Mouse (Mus musculus): Measurements from ENCODE around the gene Spi1. TPM values are rescaled to one million over a fixed set of nuclear protein-coding genes. Genes with fewer than 3 reads are reported as not detected.
A peak's percentile ranks its signal among the peaks of the same experiment; 100 is the strongest.

Spi1 gene
- polyA plus RNA-seq, 1 experiment from 2014 or later = 6.9 TPM

DNA sequence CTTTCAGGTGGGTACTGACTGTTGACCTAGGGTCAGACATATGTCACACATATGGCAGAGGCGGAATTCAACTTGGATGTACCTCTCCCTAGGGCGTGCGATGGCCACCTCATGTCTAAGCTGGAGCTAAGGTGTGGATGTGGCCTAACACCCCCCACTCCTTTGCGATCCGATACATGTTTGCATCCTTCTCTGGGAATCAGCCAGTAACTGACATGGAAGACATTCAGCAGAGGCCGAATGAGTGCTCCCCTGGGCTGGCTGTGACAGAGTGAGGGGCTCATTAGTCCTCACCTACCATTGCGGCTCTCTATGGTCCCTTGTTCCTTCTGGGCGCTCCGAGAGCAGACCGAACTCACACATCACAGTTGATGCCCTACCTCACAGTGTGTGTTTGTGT is 11.1 kb upstream of the Spi1 start:
- peaks cover 12% of the 10 kb centered on the region for H3K4me1 ChIP-seq (replicated peaks; ENCODE audit: control insufficient read depth, insufficient read depth, low read length)
- 85% methylated on average over 10 of the region's 10 CpGs for WGBS
- H3K27me3 ChIP-seq (replicated peaks; ENCODE audit: control insufficient read depth, insufficient read depth, low read length) = no peaks in the 10 kb centered on the region
- DNase-seq (ENCODE audit: low spot score) = no peak
- H3K4me3 ChIP-seq (ENCODE audit: low read depth, low read length) = peak overlapping the region; percentile 71
- H3K36me3 ChIP-seq (ENCODE audit: control insufficient read depth, insufficient read depth, low read length) = peaks cover 7% of the 10 kb centered on the region; the same call in 1 of the 2 replicates
- no peak for ATAC-seq (replicated peaks; ENCODE audit: low FRiP score, low TSS enrichment, low read depth)
- peak overlapping the region; percentile 79 for H3K27ac ChIP-seq (ENCODE audit: low read depth)
- no peaks in the 10 kb centered on the region for H3K9me3 ChIP-seq (ENCODE audit: control insufficient read depth, low read length)
- H3K4me2 ChIP-seq (ENCODE audit: low read length) = peak overlapping the region; percentile 65
- H3K9ac ChIP-seq (ENCODE audit: low read length) = peak overlapping the region; percentile 57

DNA sequence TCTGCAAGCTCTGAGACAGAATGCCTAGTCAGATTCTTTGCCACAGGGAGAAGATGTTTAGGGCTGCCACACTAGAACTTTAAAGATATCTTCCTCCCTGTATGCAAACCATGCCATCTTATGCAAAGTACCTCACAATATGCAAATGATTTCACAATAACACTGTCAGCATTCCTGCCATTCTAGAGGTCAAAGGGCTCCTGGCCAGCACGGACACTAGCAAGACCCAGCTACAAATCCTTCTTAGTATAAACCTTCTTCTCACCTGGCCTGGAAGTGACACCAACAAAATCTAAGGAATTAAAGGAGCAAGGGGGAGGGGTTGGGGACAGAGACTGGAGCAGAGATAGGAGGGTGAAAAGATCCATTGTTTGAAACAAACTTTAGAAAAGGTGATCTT is 10.1 kb upstream of the Spi1 start:
- DNase-seq (ENCODE audit: low spot score) (no peak), ATAC-seq (replicated peaks; ENCODE audit: low FRiP score, low TSS enrichment, low read depth) (no peak)
- no peak overlapping the region for H3K4me3 ChIP-seq (ENCODE audit: low read depth, low read length)
- H3K4me1 ChIP-seq (replicated peaks; ENCODE audit: control insufficient read depth, insufficient read depth, low read length) = peaks cover 12% of the 10 kb centered on the region
- H3K27me3 ChIP-seq (replicated peaks; ENCODE audit: control insufficient read depth, insufficient read depth, low read length) = no peaks in the 10 kb centered on the region
- no peaks in the 10 kb centered on the region for H3K9me3 ChIP-seq (ENCODE audit: control insufficient read depth, low read length)
- no peak overlapping the region for H3K27ac ChIP-seq (ENCODE audit: low read depth)
- H3K36me3 ChIP-seq (ENCODE audit: control insufficient read depth, insufficient read depth, low read length) = peaks cover 3% of the 10 kb centered on the region; the same call in 1 of the 2 replicates
- H3K9ac ChIP-seq (ENCODE audit: low read length) = no peak overlapping the region
- H3K4me2 ChIP-seq (ENCODE audit: low read length) = no peak overlapping the region
- WGBS = 15% methylated on average over 1 of the region's 1 CpGs

DNA sequence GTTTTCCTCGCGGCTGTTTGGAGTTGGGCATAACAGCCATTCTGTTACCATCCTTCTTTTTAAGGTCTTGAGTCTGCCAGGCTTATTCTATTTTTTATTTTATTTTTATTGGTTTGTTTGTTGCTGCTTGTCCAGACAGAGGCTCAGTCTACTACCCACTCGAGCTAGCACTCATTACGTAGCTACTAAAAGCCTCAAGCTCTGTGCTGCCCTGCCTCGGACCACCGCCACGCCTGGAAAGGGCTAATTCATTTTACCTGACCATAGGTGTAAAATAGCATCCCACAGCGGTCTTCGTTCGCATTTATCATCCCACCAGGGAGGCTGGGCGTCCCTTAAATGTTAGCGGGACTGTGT is 4.3 kb upstream of the Spi1 start:
- no peak for DNase-seq (ENCODE audit: low spot score)
- Histone ChIP-seq H3K36me3 (ENCODE audit: control insufficient read depth, insufficient read depth, low read length) (no peaks in the 10 kb centered on the region), H3K4me3 (ENCODE audit: low read depth, low read length) (peak overlapping the region; percentile 43), H3K4me2 (ENCODE audit: low read length) (peak overlapping the region; percentile 64), H3K4me1 (replicated peaks; ENCODE audit: control insufficient read depth, insufficient read depth, low read length) (no peaks in the 10 kb centered on the region), H3K9me3 (ENCODE audit: control insufficient read depth, low read length) (no peaks in the 10 kb centered on the region), H3K27me3 (replicated peaks; ENCODE audit: control insufficient read depth, insufficient read depth, low read length) (no peaks in the 10 kb centered on the region), H3K9ac (ENCODE audit: low read length) (peak overlapping the region; percentile 46; the same call in 1 of the 2 replicates), H3K27ac (ENCODE audit: low read depth) (no peak overlapping the region)
- 13% methylated on average over 12 of the region's 12 CpGs for WGBS
- ATAC-seq (replicated peaks; ENCODE audit: low FRiP score, low TSS enrichment, low read depth) = no peak

DNA sequence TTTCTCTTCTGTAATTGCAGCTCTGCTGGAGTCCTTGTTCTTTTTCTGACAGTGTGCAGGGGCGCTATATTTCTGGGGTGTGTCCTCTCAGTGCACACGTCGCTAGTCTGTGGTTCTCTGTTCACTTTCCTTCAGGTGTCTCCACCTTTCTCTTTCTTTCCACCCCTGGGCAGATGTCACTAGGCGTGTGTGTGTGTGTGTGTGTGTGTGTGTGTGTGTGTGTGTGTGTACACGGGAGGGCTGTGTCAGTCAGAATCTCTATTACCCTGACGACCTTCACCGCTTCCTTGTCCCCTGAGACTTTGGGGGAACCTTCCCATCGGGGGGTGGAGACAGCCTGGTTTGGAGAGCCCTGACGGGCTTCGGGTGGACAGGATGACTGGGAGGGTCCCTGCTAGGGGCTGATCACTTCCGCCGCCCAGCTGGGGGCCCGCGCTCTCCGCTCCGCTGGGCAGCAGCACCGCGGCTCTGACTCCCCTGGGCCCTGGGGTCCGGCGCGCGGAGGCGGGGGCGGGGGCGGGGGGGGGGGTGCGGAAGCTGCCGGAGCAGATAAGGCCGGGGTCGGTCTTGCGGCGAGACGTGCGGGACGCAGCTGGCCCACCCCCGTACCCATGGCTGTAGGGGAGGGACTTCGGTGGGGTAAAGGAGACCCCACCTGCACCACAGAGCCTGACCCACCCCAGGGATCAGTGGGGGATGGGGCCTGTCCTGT is 3.7 kb upstream of the Spi1 start:
- Histone ChIP-seq H3K4me1 (replicated peaks; ENCODE audit: control insufficient read depth, insufficient read depth, low read length) (no peaks in the 10 kb centered on the region), H3K36me3 (ENCODE audit: control insufficient read depth, insufficient read depth, low read length) (no peaks in the 10 kb centered on the region), H3K4me3 (ENCODE audit: low read depth, low read length) (peak overlapping the region; percentile 43), H3K9me3 (ENCODE audit: control insufficient read depth, low read length) (no peaks in the 10 kb centered on the region), H3K4me2 (ENCODE audit: low read length) (peak overlapping the region; percentile 64), H3K27me3 (replicated peaks; ENCODE audit: control insufficient read depth, insufficient read depth, low read length) (no peaks in the 10 kb centered on the region), H3K27ac (ENCODE audit: low read depth) (no peak overlapping the region), H3K9ac (ENCODE audit: low read length) (peak overlapping the region; percentile 46)
- peak; percentile 67 for ATAC-seq (replicated peaks; ENCODE audit: low FRiP score, low TSS enrichment, low read depth)
- WGBS = under 1% methylated on average over 24 of the region's 36 CpGs
- DNase-seq (ENCODE audit: low spot score) = peak; percentile 72

DNA sequence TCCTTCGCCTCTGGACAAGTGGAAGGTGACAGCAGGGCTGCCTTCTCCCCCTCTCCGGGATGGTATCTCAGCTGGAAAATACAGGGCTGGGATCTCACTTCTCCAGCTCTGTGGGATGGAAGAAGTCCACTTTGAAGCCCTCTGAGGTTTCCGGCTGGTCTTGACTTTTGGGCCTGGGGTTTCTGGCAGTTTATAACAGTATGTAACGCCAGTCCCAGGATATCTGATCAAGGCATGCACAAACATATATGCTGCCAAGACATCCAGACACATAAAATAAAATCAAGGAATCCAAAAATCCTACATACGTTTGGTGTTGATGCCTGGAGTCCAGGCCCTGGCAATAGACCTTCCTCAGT is 3.2 kb upstream of the Spi1 start:
- no peaks in the 10 kb centered on the region for H3K4me1 ChIP-seq (replicated peaks; ENCODE audit: control insufficient read depth, insufficient read depth, low read length)
- H3K9me3 ChIP-seq (ENCODE audit: control insufficient read depth, low read length) = no peaks in the 10 kb centered on the region
- WGBS = 31% methylated on average over 5 of the region's 5 CpGs
- H3K36me3 ChIP-seq (ENCODE audit: control insufficient read depth, insufficient read depth, low read length) = no peaks in the 10 kb centered on the region
- ATAC-seq (replicated peaks; ENCODE audit: low FRiP score, low TSS enrichment, low read depth) (no peak), DNase-seq (ENCODE audit: low spot score) (no peak)
- H3K4me3 ChIP-seq (ENCODE audit: low read depth, low read length) = peak overlapping the region; percentile 43
- H3K9ac ChIP-seq (ENCODE audit: low read length) = peak overlapping the region; percentile 46
- H3K4me2 ChIP-seq (ENCODE audit: low read length) = peak overlapping the region; percentile 64
- H3K27ac ChIP-seq (ENCODE audit: low read depth) = no peak overlapping the region
- H3K27me3 ChIP-seq (replicated peaks; ENCODE audit: control insufficient read depth, insufficient read depth, low read length) = no peaks in the 10 kb centered on the region

DNA sequence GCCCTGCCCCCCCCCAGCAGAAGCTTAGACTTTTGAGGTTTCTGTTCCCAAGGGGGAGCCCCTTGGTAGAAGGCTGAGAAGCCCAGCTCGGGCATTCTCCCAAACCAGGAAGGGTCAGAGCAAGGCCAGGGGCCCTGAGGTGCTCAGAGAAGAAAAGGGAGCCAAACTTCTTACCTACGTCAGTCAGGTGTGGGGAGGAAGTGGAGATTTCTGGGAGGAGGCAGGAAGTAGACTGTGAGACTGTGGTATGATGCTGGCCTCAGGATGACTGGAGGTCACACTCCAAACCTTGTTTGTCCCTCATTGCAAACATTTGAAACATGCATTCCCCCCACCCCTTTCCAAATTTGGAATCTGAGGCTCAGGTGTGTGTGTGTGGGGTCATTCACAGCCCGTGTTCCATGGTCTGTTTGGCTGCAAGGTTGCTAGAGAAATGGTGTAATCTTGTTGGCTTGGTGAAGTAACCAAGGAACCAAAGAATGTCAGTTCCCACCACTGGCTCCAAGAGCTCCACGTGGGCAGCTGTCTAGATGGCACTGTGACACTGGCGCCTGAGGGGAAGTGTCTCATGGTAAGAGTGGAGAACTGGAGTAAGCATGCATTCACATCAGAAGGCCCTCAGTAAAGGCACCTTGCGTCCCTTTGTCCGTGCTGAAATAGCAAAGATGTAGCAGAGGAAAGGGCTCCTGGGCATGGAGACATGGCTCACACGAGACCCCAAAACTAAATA is 1.2 kb upstream of the Spi1 start:
- Histone ChIP-seq H3K4me3 (ENCODE audit: low read depth, low read length) (no peak overlapping the region), H3K9me3 (ENCODE audit: control insufficient read depth, low read length) (no peaks in the 10 kb centered on the region), H3K36me3 (ENCODE audit: control insufficient read depth, insufficient read depth, low read length) (no peaks in the 10 kb centered on the region), H3K4me2 (ENCODE audit: low read length) (no peak overlapping the region), H3K4me1 (replicated peaks; ENCODE audit: control insufficient read depth, insufficient read depth, low read length) (no peaks in the 10 kb centered on the region), H3K9ac (ENCODE audit: low read length) (no peak overlapping the region), H3K27ac (ENCODE audit: low read depth) (no peak overlapping the region), H3K27me3 (replicated peaks; ENCODE audit: control insufficient read depth, insufficient read depth, low read length) (no peaks in the 10 kb centered on the region)
- WGBS = 69% methylated on average over 8 of the region's 8 CpGs
- no peak for ATAC-seq (replicated peaks; ENCODE audit: low FRiP score, low TSS enrichment, low read depth)
- no peak for DNase-seq (ENCODE audit: low spot score)

DNA sequence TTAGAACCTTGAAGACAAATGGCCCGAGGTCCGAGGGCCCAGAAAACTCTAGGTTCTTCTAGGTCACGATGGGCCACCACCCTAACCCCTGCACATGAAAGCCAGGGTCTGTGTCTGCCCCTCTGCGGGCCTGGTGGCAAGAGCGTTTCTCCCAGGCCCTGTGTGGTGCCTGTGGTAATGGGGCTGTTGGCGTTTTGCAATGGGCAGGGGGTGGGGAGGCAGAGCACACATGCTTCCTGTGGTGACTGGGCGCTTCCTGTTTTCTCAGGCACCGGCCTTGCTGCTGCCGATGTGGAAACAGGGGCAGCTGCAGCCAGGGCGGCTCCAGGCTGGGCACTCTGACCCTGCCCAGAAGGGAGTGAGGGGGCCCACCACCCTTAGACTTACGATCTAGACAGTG is 654 bp downstream of the Spi1 start:
- H3K27ac ChIP-seq (ENCODE audit: low read depth) = no peak overlapping the region

DNA sequence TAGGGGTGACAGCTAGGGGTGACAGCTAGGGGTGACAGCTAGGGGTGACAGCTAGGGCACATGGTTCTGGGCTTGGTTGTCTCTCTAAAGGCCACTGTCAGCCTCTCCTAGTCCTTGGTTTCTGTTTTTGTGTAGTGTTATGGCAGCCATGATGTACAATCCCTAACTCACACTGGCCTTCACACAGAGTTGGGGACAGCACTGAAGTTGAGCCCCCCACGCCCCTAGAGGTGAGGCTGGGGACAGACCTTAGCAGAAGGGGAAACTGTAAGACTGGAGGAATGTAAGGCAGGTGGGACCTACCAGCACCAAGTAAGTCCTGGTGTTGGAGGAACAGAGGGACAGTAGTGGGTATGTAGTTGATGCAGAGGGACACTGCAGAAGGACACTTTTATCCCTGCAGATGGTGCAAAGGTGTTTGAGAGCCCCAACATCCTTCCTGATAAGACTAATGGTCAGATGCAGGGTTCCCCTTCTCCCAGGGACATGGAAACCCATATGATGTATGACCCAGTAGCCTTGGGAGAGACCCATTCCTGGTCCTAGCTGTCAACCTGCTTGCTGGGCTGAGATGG is 1.3 kb downstream of the Spi1 start:
- no peak for DNase-seq (ENCODE audit: low spot score)
- H3K36me3 ChIP-seq (ENCODE audit: control insufficient read depth, insufficient read depth, low read length) = no peaks in the 10 kb centered on the region
- 56% methylated on average over 1 of the region's 1 CpGs for WGBS
- no peak for ATAC-seq (replicated peaks; ENCODE audit: low FRiP score, low TSS enrichment, low read depth)
- H3K4me1 ChIP-seq (replicated peaks; ENCODE audit: control insufficient read depth, insufficient read depth, low read length) = no peaks in the 10 kb centered on the region
- no peaks in the 10 kb centered on the region for H3K27me3 ChIP-seq (replicated peaks; ENCODE audit: control insufficient read depth, insufficient read depth, low read length)
- H3K4me3 ChIP-seq (ENCODE audit: low read depth, low read length) = no peak overlapping the region
- H3K9ac ChIP-seq (ENCODE audit: low read length) = no peak overlapping the region
- H3K4me2 ChIP-seq (ENCODE audit: low read length) = no peak overlapping the region
- no peaks in the 10 kb centered on the region for H3K9me3 ChIP-seq (ENCODE audit: control insufficient read depth, low read length)
- no peak overlapping the region for H3K27ac ChIP-seq (ENCODE audit: low read depth)

More for the DNA sequence above, 654 bp downstream of the Spi1 start:
- WGBS = 66% methylated on average over 11 of the region's 11 CpGs
- Histone ChIP-seq H3K4me1 (replicated peaks; ENCODE audit: control insufficient read depth, insufficient read depth, low read length) (no peaks in the 10 kb centered on the region), H3K36me3 (ENCODE audit: control insufficient read depth, insufficient read depth, low read length) (no peaks in the 10 kb centered on the region), H3K9ac (ENCODE audit: low read length) (no peak overlapping the region), H3K4me2 (ENCODE audit: low read length) (no peak overlapping the region), H3K4me3 (ENCODE audit: low read depth, low read length) (no peak overlapping the region), H3K27me3 (replicated peaks; ENCODE audit: control insufficient read depth, insufficient read depth, low read length) (no peaks in the 10 kb centered on the region), H3K9me3 (ENCODE audit: control insufficient read depth, low read length) (no peaks in the 10 kb centered on the region)
- DNase-seq (ENCODE audit: low spot score) = no peak
- no peak for ATAC-seq (replicated peaks; ENCODE audit: low FRiP score, low TSS enrichment, low read depth)

All from intestine, embryonic 14.5 days (tissue).